Comparison of ENCODE assay signal across 9 mouse cellular contexts in the genomic region with DNA sequence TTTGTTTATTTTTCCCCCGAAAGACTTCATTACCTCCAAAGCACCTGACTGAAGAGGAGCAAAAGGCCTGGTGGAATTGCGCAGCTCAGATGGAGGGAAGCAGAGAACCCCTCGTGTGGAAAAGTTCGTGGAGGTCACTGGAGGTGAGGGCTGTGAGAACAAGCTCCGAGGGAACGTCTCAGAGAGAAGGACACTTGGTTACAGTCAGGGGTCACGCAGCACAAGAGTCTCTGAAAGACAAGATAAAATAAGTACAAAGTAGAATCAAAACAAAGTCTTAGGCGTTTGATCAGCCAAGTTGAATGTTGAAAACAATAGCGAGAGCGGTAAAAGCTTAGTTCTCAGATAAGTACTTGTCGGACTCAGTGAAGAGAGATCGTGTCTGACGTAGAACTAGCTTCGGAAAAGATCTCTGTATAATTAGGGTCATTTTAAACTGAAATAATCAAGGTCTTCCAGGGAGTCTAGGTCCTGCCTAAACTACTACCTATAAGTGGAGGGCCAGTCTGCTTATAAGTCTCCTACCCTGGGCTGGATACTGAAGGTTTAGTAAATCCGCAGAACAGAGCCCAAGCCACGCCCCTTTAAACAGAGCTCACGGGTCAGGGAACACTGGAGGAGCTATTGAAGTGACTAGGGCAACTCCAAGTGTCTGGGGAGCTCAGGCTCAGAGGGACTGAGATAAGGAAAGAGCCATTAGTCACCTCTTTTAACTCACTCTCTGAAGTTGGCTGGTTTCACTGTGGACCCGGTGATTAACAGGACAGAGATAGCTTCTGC. TPM values are rescaled to one million over a fixed set of nuclear protein-coding genes. Genes with fewer than 3 reads are reported as not detected.
DNase-seq lines count a peak whose midpoint lies in the region; ATAC-seq and TF ChIP-seq lines count a peak whose summit lies in the region.
"Had no signal": no experiment of that assay in that cellular context is flagged by ENCODE, and none has a peak within 500 bp of the region (broad histone marks: within the 10 kb centered on the region; RNA-seq: fewer than 3 reads in every experiment).

No protein-coding gene starts in this region.

- no peak overlapping the region for H3K4me3 ChIP-seq in limb, embryonic 12.5 days (replicated peaks)
- no peak overlapping the region for H3K4me3 ChIP-seq in limb, embryonic 10.5 days
- peak overlapping the region; percentile 25 for H3K4me3 ChIP-seq in heart, embryonic 15.5 days
- no peak overlapping the region for H3K4me3 ChIP-seq in liver, embryonic 14.5 days (ENCODE audit: insufficient read depth in 1 of 2, low read depth in 2 of 2, low read length in 2 of 2)
- H3K4me3 ChIP-seq in stomach, embryonic 14.5 days (ENCODE audit: low read depth, low read length): no peak overlapping the region

- H3K36me3 ChIP-seq in limb, embryonic 12.5 days: no peaks in the 10 kb centered on the region
- H3K36me3 ChIP-seq in limb, embryonic 10.5 days: no peaks in the 10 kb centered on the region
- no peaks in the 10 kb centered on the region for H3K36me3 ChIP-seq in heart, embryonic 15.5 days
- no peaks in the 10 kb centered on the region for H3K36me3 ChIP-seq in liver, embryonic 14.5 days (replicated peaks; ENCODE audit: control insufficient read depth, insufficient read depth, low read depth)
- H3K36me3 ChIP-seq in stomach, embryonic 14.5 days (ENCODE audit: control insufficient read depth, insufficient read depth, low read length): no peaks in the 10 kb centered on the region

- no peak for DNase-seq in limb, embryonic 10.5 days (ENCODE audit: low spot score)
- DNase-seq in liver, embryonic 14.5 days (ENCODE audit: low read depth in 3 of 3, low spot score in 3 of 3): no peak
- no peak for DNase-seq in cerebellum, adult 18-20 months
- DNase-seq in cerebellum, postnatal 10 days: no peak
- no peak for DNase-seq in spleen, adult 18-20 months

- H3K9me3 ChIP-seq in limb, embryonic 12.5 days: no peaks in the 10 kb centered on the region
- no peaks in the 10 kb centered on the region for H3K9me3 ChIP-seq in limb, embryonic 10.5 days (replicated peaks)
- H3K9me3 ChIP-seq in heart, embryonic 15.5 days (replicated peaks): no peaks in the 10 kb centered on the region; the same call in 1 of the 2 replicates
- no peaks in the 10 kb centered on the region for H3K9me3 ChIP-seq in liver, embryonic 14.5 days (ENCODE audit: control insufficient read depth, low read length)
- H3K9me3 ChIP-seq in stomach, embryonic 14.5 days (ENCODE audit: control insufficient read depth, low read depth, low read length): no peaks in the 10 kb centered on the region

- 48% methylated on average over 18 of the region's 18 CpGs for WGBS in limb, embryonic 12.5 days
- 52% methylated on average over 18 of the region's 18 CpGs for WGBS in limb, embryonic 10.5 days
- WGBS in heart, embryonic 15.5 days: 19% methylated on average over 18 of the region's 18 CpGs
- WGBS in liver, embryonic 14.5 days (ENCODE audit: insufficient replicate concordance): 39% methylated on average over 18 of the region's 18 CpGs
- 32% methylated on average over 18 of the region's 18 CpGs for WGBS in stomach, embryonic 14.5 days

- no peak overlapping the region for H3K4me2 ChIP-seq in limb, embryonic 12.5 days
- H3K4me2 ChIP-seq in heart, embryonic 15.5 days: peak overlapping the region; percentile 50
- peak overlapping the region; percentile 13; the same call in 1 of the 2 replicates for H3K4me2 ChIP-seq in liver, embryonic 14.5 days (ENCODE audit: low read depth)
- H3K4me2 ChIP-seq in stomach, embryonic 14.5 days (replicated peaks; ENCODE audit: low read depth, low read length): no peak overlapping the region

- TF ChIP-seq EP300 in liver, embryonic 14.5 days (IDR thresholded peaks at IDR 0.05; ENCODE audit: low read depth): no peak

- no peaks in the 10 kb centered on the region for H3K27me3 ChIP-seq in limb, embryonic 12.5 days
- no peaks in the 10 kb centered on the region for H3K27me3 ChIP-seq in limb, embryonic 10.5 days (ENCODE audit: low read depth, poor library complexity, severe bottlenecking)
- no peaks in the 10 kb centered on the region for H3K27me3 ChIP-seq in heart, embryonic 15.5 days
- H3K27me3 ChIP-seq in liver, embryonic 14.5 days (ENCODE audit: control insufficient read depth, insufficient read depth, low read length): no peaks in the 10 kb centered on the region
- H3K27me3 ChIP-seq in stomach, embryonic 14.5 days (ENCODE audit: control insufficient read depth, insufficient read depth, low read length): no peaks in the 10 kb centered on the region
- H3K27me3 ChIP-seq: CH12.LX had no signal

- TF ChIP-seq CTCF in liver, embryonic 14.5 days (IDR thresholded peaks at IDR 0.05; ENCODE audit: low read depth): no peak

- H3K9ac ChIP-seq in limb, embryonic 12.5 days (replicated peaks): no peak overlapping the region
- no peak overlapping the region for H3K9ac ChIP-seq in heart, embryonic 15.5 days
- H3K9ac ChIP-seq in liver, embryonic 14.5 days (replicated peaks): no peak overlapping the region
- H3K9ac ChIP-seq in stomach, embryonic 14.5 days (replicated peaks; ENCODE audit: low read depth, low read length): no peak overlapping the region

- ATAC-seq in limb, embryonic 12.5 days (ENCODE audit: insufficient number of reproducible peaks, insufficient read depth, low FRiP score, low TSS enrichment, low read depth): 0 out of 2 replicates have a peak, but pooled peaks have one; percentile 20
- peak; percentile 62 for ATAC-seq in heart, embryonic 15.5 days (replicated peaks; ENCODE audit: insufficient number of reproducible peaks, insufficient read depth, low FRiP score, low read depth)
- peak; percentile 31; the same call in 1 of the 2 replicates for ATAC-seq in liver, embryonic 14.5 days (ENCODE audit: insufficient read depth)
- peak; percentile 81 for ATAC-seq in stomach, embryonic 14.5 days (ENCODE audit: insufficient number of reproducible peaks, insufficient read depth, low FRiP score, low read depth)

- H3K4me1 ChIP-seq in limb, embryonic 12.5 days (replicated peaks): no peaks in the 10 kb centered on the region
- no peaks in the 10 kb centered on the region for H3K4me1 ChIP-seq in limb, embryonic 10.5 days
- peaks cover 12% of the 10 kb centered on the region for H3K4me1 ChIP-seq in heart, embryonic 15.5 days (replicated peaks)
- H3K4me1 ChIP-seq in liver, embryonic 14.5 days (replicated peaks; ENCODE audit: control insufficient read depth in 2 of 2, insufficient read depth in 2 of 2, low read length in 1 of 2): peaks cover 0 to 7% of the 10 kb centered on the region in 2 experiments; a peak in 2 of 4 replicates
- H3K4me1 ChIP-seq in stomach, embryonic 14.5 days (ENCODE audit: control insufficient read depth, insufficient read depth, low read length): no peaks in the 10 kb centered on the region

- H3K27ac ChIP-seq in limb, embryonic 12.5 days: no peak overlapping the region
- no peak overlapping the region for H3K27ac ChIP-seq in limb, embryonic 10.5 days
- no peak overlapping the region for H3K27ac ChIP-seq in heart, embryonic 15.5 days
- H3K27ac ChIP-seq in liver, embryonic 14.5 days: no peak overlapping the region
- H3K27ac ChIP-seq in stomach, embryonic 14.5 days (ENCODE audit: low read length): no peak overlapping the region

RNA-seq across cellular contexts. Expression of gene Jade1, which starts 33.1 kb away (rescaled TPM):
- polyA plus RNA-seq in limb, embryonic 12.5 days (2016; fragmentation: Nextera tagmentation; extraction: Ambion mirVana): 15.2 and 15.3 TPM in 2 replicates
- polyA plus RNA-seq in limb, embryonic 10.5 days (2016; fragmentation: Nextera tagmentation; extraction: Ambion mirVana): 16.4 and 17.6 TPM in 2 replicates
- polyA plus RNA-seq in heart, embryonic 15.5 days (2015; fragmentation: Nextera tagmentation; extraction: Ambion mirVana): 15.9 and 16.0 TPM in 2 replicates
- 2.6 and 4.5 TPM in 2 replicates for polyA plus RNA-seq in liver, embryonic 14.5 days (2012; rRNA removed)
- 6.1 and 7.8 TPM in 2 replicates for polyA plus RNA-seq in liver, embryonic 14.5 days (2014; fragmentation: Nextera tagmentation; extraction: Ambion mirVana)
- polyA plus RNA-seq in stomach, embryonic 14.5 days (2014; fragmentation: Nextera tagmentation; extraction: Ambion mirVana): 12.1 and 12.6 TPM in 2 replicates

Comparison
In these comparisons a context has a peak if more than half of its experiments do, and no peak if none do; other contexts are left out.
1. ATAC-seq: peak in every context shown above with its lines; median percentile 81 in stomach, embryonic 14.5 days; 62 in heart, embryonic 15.5 days; 31 in liver, embryonic 14.5 days; 20 in limb, embryonic 12.5 days.
2. H3K4me2 ChIP-seq: peak in heart, embryonic 15.5 days (single experiment) and liver, embryonic 14.5 days (single experiment); none in limb, embryonic 12.5 days (single experiment) and stomach, embryonic 14.5 days (single experiment).